In the genomic region with DNA sequence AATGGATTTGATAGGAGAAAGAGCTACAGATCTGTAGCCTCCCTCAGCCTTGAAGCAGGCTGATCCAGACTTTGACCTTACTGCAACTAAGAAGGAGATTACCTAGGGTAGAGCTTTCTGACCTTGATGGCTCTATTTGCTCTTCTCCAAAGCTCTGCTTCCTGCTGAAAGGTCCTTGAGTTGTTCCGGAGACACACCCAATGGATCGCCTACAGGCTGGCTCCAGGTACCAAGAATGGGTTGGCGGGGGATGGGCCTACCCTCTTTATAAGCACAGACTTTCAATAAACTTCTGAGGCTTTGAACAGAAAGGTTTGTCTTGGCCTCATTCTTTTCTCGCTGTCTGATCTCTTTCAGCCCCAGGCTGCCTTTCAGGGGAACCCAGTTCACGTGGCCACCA, we compare ENCODE assay signal across 27 mouse cellular contexts.
A peak's percentile ranks its signal among the peaks of the same experiment; 100 is the strongest.
DNase-seq lines count a peak whose midpoint lies in the region; ATAC-seq and TF ChIP-seq lines count a peak whose summit lies in the region.
"Had no signal": no experiment of that assay in that cellular context is flagged by ENCODE, and none has a peak within 500 bp of the region (broad histone marks: within the 10 kb centered on the region; RNA-seq: fewer than 3 reads in every experiment).

No protein-coding gene starts in this region.

- no peak overlapping the region for H3K4me2 ChIP-seq in heart, embryonic 13.5 days
- no peak overlapping the region for H3K4me2 ChIP-seq in intestine, embryonic 15.5 days (replicated peaks)
- no peak overlapping the region for H3K4me2 ChIP-seq in lung, postnatal 0 days (replicated peaks; ENCODE audit: low read depth, low read length)
- H3K4me2 ChIP-seq: embryonic facial prominence, embryonic 12.5 days; embryonic facial prominence, embryonic 15.5 days; hindbrain, embryonic 13.5 days had no signal

- H3K4me3 ChIP-seq in heart, embryonic 13.5 days, result no peak overlapping the region
- no peak overlapping the region for H3K4me3 ChIP-seq in intestine, embryonic 15.5 days (replicated peaks)
- no peak overlapping the region for H3K4me3 ChIP-seq in lung, postnatal 0 days (ENCODE audit: low read depth, low read length)
- H3K4me3 ChIP-seq: embryonic facial prominence, embryonic 12.5 days; embryonic facial prominence, embryonic 15.5 days; gastrocnemius, adult 2 months; hindbrain, embryonic 10.5 days; hindbrain, embryonic 13.5 days had no signal

- no peaks in the 10 kb centered on the region for H3K36me3 ChIP-seq in heart, embryonic 13.5 days
- H3K36me3 ChIP-seq in intestine, embryonic 15.5 days, result no peaks in the 10 kb centered on the region
- H3K36me3 ChIP-seq in lung, postnatal 0 days (ENCODE audit: insufficient read depth, low read length), result no peaks in the 10 kb centered on the region
- H3K36me3 ChIP-seq: embryonic facial prominence, embryonic 12.5 days; embryonic facial prominence, embryonic 15.5 days; G1E; hindbrain, embryonic 10.5 days; hindbrain, embryonic 13.5 days had no signal

- WGBS in heart, embryonic 13.5 days, result 46% methylated on average over 5 of the region's 5 CpGs
- 56% methylated on average over 5 of the region's 5 CpGs for WGBS in intestine, embryonic 15.5 days
- WGBS in lung, postnatal 0 days, result 65% methylated on average over 5 of the region's 5 CpGs

- H3K4me1 ChIP-seq in heart, embryonic 13.5 days, result no peaks in the 10 kb centered on the region
- no peaks in the 10 kb centered on the region for H3K4me1 ChIP-seq in intestine, embryonic 15.5 days (replicated peaks)
- no peaks in the 10 kb centered on the region for H3K4me1 ChIP-seq in lung, postnatal 0 days (ENCODE audit: insufficient read depth, low read depth, low read length)
- H3K4me1 ChIP-seq: embryonic facial prominence, embryonic 12.5 days; embryonic facial prominence, embryonic 15.5 days; hindbrain, embryonic 10.5 days; hindbrain, embryonic 13.5 days had no signal

- H3K9ac ChIP-seq in heart, embryonic 13.5 days, result no peak overlapping the region
- no peak overlapping the region for H3K9ac ChIP-seq in intestine, embryonic 15.5 days
- H3K9ac ChIP-seq in lung, postnatal 0 days (replicated peaks; ENCODE audit: low read depth), result no peak overlapping the region
- H3K9ac ChIP-seq: embryonic facial prominence, embryonic 12.5 days; embryonic facial prominence, embryonic 15.5 days; forebrain, postnatal 0 days; hindbrain, embryonic 13.5 days had no signal

- no peaks in the 10 kb centered on the region for H3K27me3 ChIP-seq in heart, embryonic 13.5 days (replicated peaks)
- H3K27me3 ChIP-seq in intestine, embryonic 15.5 days (replicated peaks), result no peaks in the 10 kb centered on the region
- H3K27me3 ChIP-seq in lung, postnatal 0 days (replicated peaks; ENCODE audit: insufficient read depth, low read length), result no peaks in the 10 kb centered on the region
- H3K27me3 ChIP-seq: CH12.LX; embryonic facial prominence, embryonic 12.5 days; embryonic facial prominence, embryonic 15.5 days; hindbrain, embryonic 13.5 days; Patski had no signal

- TF ChIP-seq EP300 in lung, postnatal 0 days (IDR thresholded peaks at IDR 0.05), result no peak

- no peak for DNase-seq in heart, adult 18-20 months
- peak; percentile 77 for DNase-seq in R1 (ENCODE audit: low read depth, low spot score)
- DNase-seq in thymus, postnatal 25 days, result no peak
- no peak for DNase-seq in lung, postnatal 0 days (ENCODE audit: low spot score)
- no peak for DNase-seq in layer of hippocampus, postnatal 36 days
- DNase-seq: adrenal gland, postnatal 14 days; B cell, adult 2 months; cerebellum, adult 11 months; cerebellum, adult 2 months; cerebellum, adult 9-11 months; cerebellum, postnatal 25 days; forebrain, postnatal 0 days; gastrocnemius, adult 2 months; gastrocnemius, postnatal 14 days; heart, adult 11 months; kidney, adult 11 months had no signal

- no peak for ATAC-seq in heart, embryonic 13.5 days (ENCODE audit: extremely low read depth, insufficient number of reproducible peaks, low FRiP score, low TSS enrichment)
- ATAC-seq in intestine, embryonic 15.5 days, result peak; percentile 88
- ATAC-seq in lung, postnatal 0 days, result no peak
- ATAC-seq: forebrain, embryonic 14.5 days; forebrain, postnatal 0 days; hindbrain, embryonic 16.5 days; Patski had no signal

- TF ChIP-seq CTCF in lung, postnatal 0 days (IDR thresholded peaks at IDR 0.05), result no peak

- H3K9me3 ChIP-seq in heart, embryonic 13.5 days, result no peaks in the 10 kb centered on the region
- no peaks in the 10 kb centered on the region for H3K9me3 ChIP-seq in intestine, embryonic 15.5 days
- H3K9me3 ChIP-seq in lung, postnatal 0 days (ENCODE audit: low read length), result no peaks in the 10 kb centered on the region
- H3K9me3 ChIP-seq: embryonic facial prominence, embryonic 12.5 days; embryonic facial prominence, embryonic 15.5 days; G1E; hindbrain, embryonic 10.5 days; hindbrain, embryonic 13.5 days had no signal

- peak overlapping the region; percentile 28; the same call in 1 of the 2 replicates for H3K27ac ChIP-seq in heart, embryonic 13.5 days (replicated peaks)
- no peak overlapping the region for H3K27ac ChIP-seq in intestine, embryonic 15.5 days
- H3K27ac ChIP-seq in lung, postnatal 0 days (ENCODE audit: low read length), result no peak overlapping the region
- H3K27ac ChIP-seq: embryonic facial prominence, embryonic 12.5 days; embryonic facial prominence, embryonic 15.5 days; gastrocnemius, adult 2 months; hindbrain, embryonic 10.5 days; hindbrain, embryonic 13.5 days had no signal
